Mouse (Mus musculus) limb, embryonic 15.5 days (tissue): Measurements from ENCODE around the gene Rhebl1. TPM values are rescaled to one million over a fixed set of nuclear protein-coding genes. Genes with fewer than 3 reads are reported as not detected.
A peak's percentile ranks its signal among the peaks of the same experiment; 100 is the strongest.

ENCODE experiments used
- ATAC-seq: fragments of 200-750 bp; cut with Nextera tagmentation; 2 replicates; pipeline ENCODE4 v1.8.0; 2017; ENCODE audit warnings: low read depth, moderate TSS enrichment; ENCODE audit not compliant: insufficient number of reproducible peaks, low FRiP score, low TSS enrichment
- H3K27ac ChIP-seq: fragments of 300-500 bp; sonication (generic); 2 replicates; pipeline ENCODE4 v1.5.1; 2015; ENCODE audit warnings: moderate library complexity, mild to moderate bottlenecking, inconsistent platforms
- H3K27me3 ChIP-seq: fragments of 300-500 bp; sonication (generic); 2 replicates; pipeline ENCODE4 v1.6.1; 2015; ENCODE audit warnings: inconsistent platforms
- H3K36me3 ChIP-seq: fragments of 300-500 bp; sonication (generic); 2 replicates; pipeline ENCODE4 v1.6.1; 2015; ENCODE audit warnings: inconsistent platforms
- H3K4me1 ChIP-seq: fragments of 300-500 bp; sonication (generic); 2 replicates; pipeline ENCODE4 v1.6.1; 2015; ENCODE audit warnings: inconsistent platforms
- H3K4me2 ChIP-seq: fragments of 300-500 bp; sonication (generic); 2 replicates; pipeline ENCODE4 v1.6.1; 2015; ENCODE audit warnings: mild to moderate bottlenecking, inconsistent platforms
- H3K4me3 ChIP-seq: fragments of 300-500 bp; sonication (generic); 2 replicates; pipeline ENCODE4 v1.5.1; 2015; ENCODE audit warnings: mild to moderate bottlenecking, inconsistent platforms
- H3K9ac ChIP-seq: fragments of 300-500 bp; sonication (generic); 2 replicates; pipeline ENCODE4 v1.6.1; 2015; ENCODE audit warnings: inconsistent platforms
- H3K9me3 ChIP-seq: fragments of 300-500 bp; sonication (generic); 2 replicates; pipeline ENCODE4 v1.6.1; 2016; ENCODE audit warnings: inconsistent platforms
- WGBS: fragments of 180-500 bp; shearing (Covaris S2); methylation state at CpG from one replicate; pipeline ENCODE4 v1.1.7; 2015; 5-methylcytosine and 5-hydroxymethylcytosine counted together
- polyA plus RNA-seq: library from polyadenylated mRNA; unstranded; fragments of >200 nt; fragmentation: Nextera tagmentation; extraction: Ambion mirVana; gene quantifications from 2 replicates; pipeline ENCODE4 v1.2.1, GENCODE M21; 2015

Rhebl1 gene
- polyA plus RNA-seq, 1 experiment from 2014 or later, result 14.2 TPM

- Histone ChIP-seq H3K36me3 (peaks cover 94% of the 10 kb centered on the region), H3K4me1 (peaks cover 3% of the 10 kb centered on the region), H3K4me3 (no peak overlapping the region), H3K27ac (no peak overlapping the region), H3K4me2 (no peak overlapping the region), H3K9me3 (no peaks in the 10 kb centered on the region), H3K27me3 (no peaks in the 10 kb centered on the region), H3K9ac (no peak overlapping the region)
- 90% methylated on average over 21 of the region's 21 CpGs for WGBS
- ATAC-seq, result no peak
Measured at GRCm38 (mm10) chr15:98837006-98837742, 57.2 kb downstream of the Rhebl1 start.

- H3K4me2 ChIP-seq, result no peak overlapping the region
- no peak overlapping the region for H3K9ac ChIP-seq
- peaks cover 8% of the 10 kb centered on the region for H3K4me1 ChIP-seq
- H3K36me3 ChIP-seq, result peaks cover 75% of the 10 kb centered on the region
- H3K9me3 ChIP-seq, result no peaks in the 10 kb centered on the region
- H3K4me3 ChIP-seq, result no peak overlapping the region
- 91% methylated on average over 14 of the region's 14 CpGs for WGBS
- no peaks in the 10 kb centered on the region for H3K27me3 ChIP-seq
- no peak for ATAC-seq
- no peak overlapping the region for H3K27ac ChIP-seq
Measured at GRCm38 (mm10) chr15:98835291-98835690, 59.0 kb downstream of the Rhebl1 start.

GRCm38 (mm10) chr15:98834059-98834458, 60.3 kb downstream of the Rhebl1 start:
- no peaks in the 10 kb centered on the region for H3K9me3 ChIP-seq

GRCm38 (mm10) chr15:98833281-98833680, 61.1 kb downstream of the Rhebl1 start:
- H3K36me3 ChIP-seq, result peaks cover 59% of the 10 kb centered on the region
- WGBS, result 81% methylated on average over 11 of the region's 11 CpGs
- H3K27ac ChIP-seq, result peak overlapping the region; percentile 59; the same call in 1 of the 2 replicates
- no peaks in the 10 kb centered on the region for H3K27me3 ChIP-seq
- no peak overlapping the region for H3K4me2 ChIP-seq
- no peak overlapping the region for H3K9ac ChIP-seq
- H3K9me3 ChIP-seq, result no peaks in the 10 kb centered on the region
- ATAC-seq, result no peak
- peaks cover 20% of the 10 kb centered on the region for H3K4me1 ChIP-seq
- H3K4me3 ChIP-seq, result no peak overlapping the region

More at GRCm38 (mm10) chr15:98834059-98834458, 60.3 kb downstream of the Rhebl1 start:
- no peak overlapping the region for H3K9ac ChIP-seq
- H3K4me3 ChIP-seq, result no peak overlapping the region
- H3K27ac ChIP-seq, result peak overlapping the region; percentile 22; the same call in 1 of the 2 replicates
- ATAC-seq, result no peak
- WGBS, result 84% methylated on average over 13 of the region's 13 CpGs
- no peak overlapping the region for H3K4me2 ChIP-seq
- peaks cover 64% of the 10 kb centered on the region for H3K36me3 ChIP-seq
- H3K27me3 ChIP-seq, result no peaks in the 10 kb centered on the region
- peaks cover 19% of the 10 kb centered on the region for H3K4me1 ChIP-seq

GRCm38 (mm10) chr15:98832161-98833058, 61.9 kb downstream of the Rhebl1 start:
- H3K9ac ChIP-seq, result no peak overlapping the region
- 0 out of 2 replicates have a peak overlapping the region, but pooled peaks have one; percentile 76 for H3K4me3 ChIP-seq
- WGBS, result 59% methylated on average over 12 of the region's 12 CpGs
- no peaks in the 10 kb centered on the region for H3K9me3 ChIP-seq
- no peaks in the 10 kb centered on the region for H3K27me3 ChIP-seq
- H3K27ac ChIP-seq, result peak overlapping the region; percentile 97
- peaks cover 20% of the 10 kb centered on the region for H3K4me1 ChIP-seq
- H3K36me3 ChIP-seq, result peaks cover 56% of the 10 kb centered on the region
- ATAC-seq, result no peak
- no peak overlapping the region for H3K4me2 ChIP-seq

GRCm38 (mm10) chr15:98831684-98832035, 62.7 kb downstream of the Rhebl1 start:
- Histone ChIP-seq H3K9ac (0 out of 2 replicates have a peak overlapping the region, but pooled peaks have one; percentile 17), H3K27me3 (no peaks in the 10 kb centered on the region), H3K4me3 (peak overlapping the region; percentile 76), H3K36me3 (peaks cover 55% of the 10 kb centered on the region), H3K9me3 (no peaks in the 10 kb centered on the region), H3K4me2 (peak overlapping the region; percentile 52), H3K4me1 (peaks cover 20% of the 10 kb centered on the region), H3K27ac (peak overlapping the region; percentile 97)
- 10% methylated on average over 9 of the region's 9 CpGs for WGBS
- ATAC-seq, result no peak

- Histone ChIP-seq H3K36me3 (peaks cover 48% of the 10 kb centered on the region), H3K4me2 (peak within 1 kb of the TSS; percentile 52), H3K4me3 (peak within 1 kb of the TSS; percentile 76), H3K27ac (peak within 1 kb of the TSS; percentile 97), H3K9me3 (no peaks in the 10 kb centered on the region), H3K4me1 (peaks cover 20% of the 10 kb centered on the region), H3K9ac (peak within 1 kb of the TSS; percentile 69), H3K27me3 (no peaks in the 10 kb centered on the region)
- under 1% methylated on average over 58 of the region's 66 CpGs for WGBS
- peak; percentile 94 for ATAC-seq
Measured at GRCm38 (mm10) chr15:98830736-98831683, 63.3 kb downstream of the Rhebl1 start, which contains the start of gene Prkag1. TSS of gene Prkag1 (minus strand) at chr15:98831521.

Other genes with a start within 250 kb of the Rhebl1 start
- 18.5 and 24.7 TPM in 2 replicates for gene Ddx23, start 231.6 kb downstream of the Rhebl1 start, polyA plus RNA-seq
- 0.71 and 0.95 TPM in 2 replicates for gene Rnd1, start 217.1 kb downstream of the Rhebl1 start, polyA plus RNA-seq
- 0.65 and 0.74 TPM in 2 replicates for gene Ccdc65, start 186.3 kb downstream of the Rhebl1 start, polyA plus RNA-seq
- gene Fkbp11, start 166.3 kb downstream of the Rhebl1 start, polyA plus RNA-seq, result 90.0 and 101 TPM in 2 replicates
- 41.7 and 49.3 TPM in 2 replicates for gene Arf3, start 131.3 kb downstream of the Rhebl1 start, polyA plus RNA-seq
- gene Wnt10b, start 116.4 kb downstream of the Rhebl1 start, polyA plus RNA-seq, result 6.0 and 7.0 TPM in 2 replicates
- gene Wnt1, start 104.7 kb downstream of the Rhebl1 start, polyA plus RNA-seq, result 0.06 and 0.14 TPM in 2 replicates
- gene Ddn, start 85.0 kb downstream of the Rhebl1 start, polyA plus RNA-seq, result 0.15 TPM in 1 of 2 replicates, not detected in the other
- 91.4 and 94.3 TPM in 2 replicates for gene Prkag1, start 63.0 kb downstream of the Rhebl1 start, polyA plus RNA-seq
- 11.8 and 13.7 TPM in 2 replicates for gene Kmt2d, start 23.3 kb downstream of the Rhebl1 start, polyA plus RNA-seq
- 1.8 and 2.7 TPM in 2 replicates for gene Dhh, start 4.0 kb upstream of the Rhebl1 start, polyA plus RNA-seq
- 19.7 and 21.8 TPM in 2 replicates for gene Lmbr1l, start 23.7 kb upstream of the Rhebl1 start, polyA plus RNA-seq
- 1,374 and 1,490 TPM in 2 replicates for gene Tuba1b, start 40.0 kb upstream of the Rhebl1 start, polyA plus RNA-seq
- not detected in 2 replicates for gene Gm49450, start 59.0 kb upstream of the Rhebl1 start, polyA plus RNA-seq
- gene Tuba1a, start 59.2 kb upstream of the Rhebl1 start, polyA plus RNA-seq, result 1,206 and 1,410 TPM in 2 replicates
- gene Tuba1c, start 135.4 kb upstream of the Rhebl1 start, polyA plus RNA-seq, result 138 and 145 TPM in 2 replicates
- gene Prph, start 160.6 kb upstream of the Rhebl1 start, polyA plus RNA-seq, result 2.4 and 2.8 TPM in 2 replicates
- gene Troap, start 180.0 kb upstream of the Rhebl1 start, polyA plus RNA-seq, result 22.3 and 26.5 TPM in 2 replicates
- not detected in 2 replicates for gene C1ql4, start 193.3 kb upstream of the Rhebl1 start, polyA plus RNA-seq
- gene Dnajc22, start 198.6 kb upstream of the Rhebl1 start, polyA plus RNA-seq, result 0.55 and 0.86 TPM in 2 replicates
- gene Spats2, start 231.4 kb upstream of the Rhebl1 start, polyA plus RNA-seq, result 28.7 and 33.1 TPM in 2 replicates